Mouse (Mus musculus): ENCODE data around the gene Rpl36a-ps1. TPM values are rescaled to one million over a fixed set of nuclear protein-coding genes. Genes with fewer than 3 reads are reported as not detected.
"Not testable (repeated sequence)": the region's sequence is repeated elsewhere in the genome, so short reads cannot be mapped to it uniquely, and the experiment has no call there.

Rpl36a-ps1 gene
- 2.0 and 2.7 TPM in 2 replicates for polyA plus RNA-seq (2016; fragmentation: Nextera tagmentation; extraction: Ambion mirVana)

DNA sequence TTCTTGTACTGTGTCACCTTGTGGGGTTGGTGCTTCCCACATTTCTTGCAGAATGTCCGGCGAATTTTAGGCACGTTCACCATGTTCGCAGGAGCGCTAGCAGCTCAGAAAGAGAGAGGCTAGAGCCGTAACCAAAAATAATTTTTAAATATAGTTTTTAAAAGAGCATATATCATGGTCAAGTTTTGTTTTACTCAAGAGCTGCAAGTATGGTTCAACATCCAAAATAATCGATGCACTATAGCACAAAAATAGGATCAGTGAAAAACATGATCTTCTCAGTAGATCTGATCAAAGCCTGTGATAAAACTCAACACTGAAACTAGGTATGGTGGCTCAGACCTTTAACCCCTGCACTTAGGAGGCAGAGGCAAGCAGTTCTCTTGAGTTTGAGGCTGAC, at the start of gene Rpl36a-ps1:
Gene Rpl36a-ps1 (minus strand): TSS at position 101 of the 400 bp plus-strand sequence.
- no peak within 1 kb of the TSS for H3K27ac ChIP-seq
- H3K4me1 ChIP-seq: no peaks in the 10 kb centered on the region
- no peaks in the 10 kb centered on the region for H3K27me3 ChIP-seq
- 0 out of 2 replicates have a peak, but pooled peaks cover 3% of the 10 kb centered on the region for H3K9me3 ChIP-seq
- no peak within 1 kb of the TSS for H3K4me3 ChIP-seq
- WGBS: 96% methylated on average over 7 of the region's 7 CpGs
- no peaks in the 10 kb centered on the region for H3K36me3 ChIP-seq
- no peak within 1 kb of the TSS for H3K4me2 ChIP-seq (replicated peaks)
- ATAC-seq (ENCODE audit: insufficient number of reproducible peaks, insufficient read depth, low FRiP score, low TSS enrichment): no peak
- H3K9ac ChIP-seq: no peak within 1 kb of the TSS

DNA sequence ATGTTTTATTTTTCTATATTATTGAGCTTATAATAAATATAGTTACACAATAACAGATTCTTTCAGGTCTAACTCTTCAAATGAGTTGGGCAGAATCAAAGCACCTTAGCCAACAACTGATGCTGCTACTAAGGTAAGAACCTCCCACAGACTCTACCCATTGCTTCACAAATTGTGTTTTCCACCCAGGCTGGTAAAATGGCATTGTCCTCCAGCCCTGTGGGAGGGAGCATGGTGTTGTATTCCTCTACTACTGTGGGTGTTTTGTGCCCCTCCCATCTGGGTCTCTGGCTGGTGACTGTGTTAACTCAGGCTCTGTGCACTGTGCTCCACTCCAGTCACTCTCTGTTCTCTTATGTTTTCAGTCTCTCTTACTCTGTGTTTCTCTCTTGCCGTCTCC, 49.4 kb upstream of the Rpl36a-ps1 start:
- H3K4me3 ChIP-seq: no peak overlapping the region; the same call in 1 of the 2 replicates
- H3K9me3 ChIP-seq: no peaks in the 10 kb centered on the region
- H3K4me1 ChIP-seq: peaks cover 19% of the 10 kb centered on the region
- ATAC-seq (ENCODE audit: insufficient number of reproducible peaks, insufficient read depth, low FRiP score, low TSS enrichment): no peak
- no peak overlapping the region for H3K27ac ChIP-seq
- peaks cover 2% of the 10 kb centered on the region for H3K36me3 ChIP-seq
- peak overlapping the region; percentile 27; the same call in 1 of the 2 replicates for H3K9ac ChIP-seq
- no peaks in the 10 kb centered on the region for H3K27me3 ChIP-seq
- peak overlapping the region; percentile 66; the same call in 1 of the 2 replicates for H3K4me2 ChIP-seq (replicated peaks)
- 38% methylated on average over 1 of the region's 1 CpGs for whole genome bisulfite sequencing

GRCm38 (mm10) chr14:99041416-99041815, 47.3 kb upstream of the Rpl36a-ps1 start:
- Histone ChIP-seq H3K27ac (no peak overlapping the region), H3K9me3 (no peaks in the 10 kb centered on the region), H3K27me3 (no peaks in the 10 kb centered on the region), H3K36me3 (peaks cover 10% of the 10 kb centered on the region), H3K4me3 (no peak overlapping the region), H3K4me2 (replicated peaks) (no peak overlapping the region), H3K9ac (no peak overlapping the region), H3K4me1 (peaks cover 16% of the 10 kb centered on the region)
- no peak for ATAC-seq (ENCODE audit: insufficient number of reproducible peaks, insufficient read depth, low FRiP score, low TSS enrichment)
- WGBS: 77% methylated on average over 4 of the region's 4 CpGs

GRCm38 (mm10) chr14:99039308-99039707, 45.2 kb upstream of the Rpl36a-ps1 start:
- H3K27me3 ChIP-seq; H3K4me3 ChIP-seq; H3K9ac ChIP-seq; H3K27ac ChIP-seq; H3K4me1 ChIP-seq; ATAC-seq (ENCODE audit: insufficient number of reproducible peaks, insufficient read depth, low FRiP score, low TSS enrichment); H3K9me3 ChIP-seq; H3K4me2 ChIP-seq (replicated peaks): not testable (repeated sequence)
- 78% methylated on average over 5 of the region's 5 CpGs for WGBS
- H3K36me3 ChIP-seq: peaks cover 13% of the 10 kb centered on the region

- no peaks in the 10 kb centered on the region for H3K9me3 ChIP-seq
- H3K27ac ChIP-seq: no peak overlapping the region
- H3K36me3 ChIP-seq: peaks cover 17% of the 10 kb centered on the region
- no peaks in the 10 kb centered on the region for H3K4me1 ChIP-seq
- H3K4me2 ChIP-seq (replicated peaks): no peak overlapping the region
- no peak overlapping the region for H3K9ac ChIP-seq
- ATAC-seq (ENCODE audit: insufficient number of reproducible peaks, insufficient read depth, low FRiP score, low TSS enrichment): no peak
- H3K4me3 ChIP-seq: no peak overlapping the region
- no peaks in the 10 kb centered on the region for H3K27me3 ChIP-seq
- WGBS: 90% methylated on average over 2 of the region's 2 CpGs
Observed at GRCm38 (mm10) chr14:99037703-99038102, 43.6 kb upstream of the Rpl36a-ps1 start.

DNA sequence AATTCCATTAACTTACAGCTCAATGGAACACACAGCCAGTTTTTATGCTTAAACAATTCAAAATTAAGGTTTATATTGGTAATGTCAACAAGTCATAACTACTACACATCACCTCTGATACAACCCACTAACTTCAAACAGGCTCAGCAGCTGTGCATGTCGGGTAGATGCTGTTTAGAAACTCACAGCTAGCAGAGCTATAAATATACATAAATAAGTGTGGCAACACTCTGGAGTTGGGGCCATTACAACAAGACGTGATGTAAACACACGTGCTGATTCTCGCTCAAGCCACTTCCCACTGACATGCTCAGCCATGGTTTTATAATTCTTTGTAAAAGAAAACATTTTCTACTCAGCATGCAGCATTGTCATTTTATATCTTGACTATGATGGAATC, 41.9 kb upstream of the Rpl36a-ps1 start:
- Histone ChIP-seq H3K36me3 (peaks cover 17% of the 10 kb centered on the region), H3K9ac (no peak overlapping the region), H3K27ac (no peak overlapping the region), H3K4me1 (no peaks in the 10 kb centered on the region), H3K27me3 (no peaks in the 10 kb centered on the region), H3K4me3 (no peak overlapping the region), H3K4me2 (replicated peaks) (no peak overlapping the region), H3K9me3 (no peaks in the 10 kb centered on the region)
- no peak for ATAC-seq (ENCODE audit: insufficient number of reproducible peaks, insufficient read depth, low FRiP score, low TSS enrichment)
- 85% methylated on average over 4 of the region's 4 CpGs for WGBS

DNA sequence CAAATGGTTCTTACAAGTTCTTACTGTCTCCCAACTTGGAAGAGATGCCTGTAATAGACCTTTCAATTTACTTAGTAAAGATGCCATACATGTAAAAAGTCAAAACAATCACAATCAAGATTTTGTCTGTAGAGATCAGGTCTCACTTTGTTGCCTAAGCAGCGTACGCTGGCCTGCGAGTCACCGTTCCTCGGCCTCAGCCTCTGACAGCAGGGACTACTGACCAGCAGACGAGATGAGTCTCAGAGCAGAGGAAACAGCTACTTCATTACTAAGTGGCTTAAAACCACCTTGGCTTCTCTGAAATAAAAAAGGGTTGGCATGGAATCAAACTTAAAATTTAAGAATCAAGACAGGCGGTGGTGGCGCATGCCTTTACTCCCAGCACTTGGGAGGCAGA, 40.7 kb upstream of the Rpl36a-ps1 start:
- H3K9ac ChIP-seq; H3K27me3 ChIP-seq; H3K4me1 ChIP-seq; ATAC-seq (ENCODE audit: insufficient number of reproducible peaks, insufficient read depth, low FRiP score, low TSS enrichment); H3K27ac ChIP-seq; H3K4me3 ChIP-seq; H3K4me2 ChIP-seq (replicated peaks); H3K9me3 ChIP-seq: not testable (repeated sequence)
- peaks cover 17% of the 10 kb centered on the region for H3K36me3 ChIP-seq
- 91% methylated on average over 8 of the region's 8 CpGs for whole genome bisulfite sequencing

DNA sequence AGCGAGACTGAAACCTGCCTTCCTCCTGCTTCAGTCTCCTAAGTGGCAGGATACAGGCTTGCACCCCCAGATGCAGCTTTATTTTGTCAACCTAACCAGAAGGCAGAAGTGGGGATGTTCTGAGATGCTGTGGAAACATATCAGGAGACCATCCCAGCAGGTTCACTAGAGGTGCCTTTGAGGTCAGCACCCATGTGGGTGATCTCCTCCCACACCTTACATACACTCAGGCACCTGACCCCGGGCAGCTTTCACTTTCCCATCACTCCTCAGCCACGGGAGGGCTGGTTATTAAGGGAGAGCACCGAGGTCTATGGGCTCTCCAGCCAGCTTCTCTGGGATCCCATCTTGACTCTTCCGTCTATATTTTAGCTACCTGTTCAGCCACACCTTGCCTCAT, 38.5 kb upstream of the Rpl36a-ps1 start:
- no peak overlapping the region for H3K9ac ChIP-seq
- WGBS: 82% methylated on average over 5 of the region's 5 CpGs
- H3K4me2 ChIP-seq (replicated peaks): no peak overlapping the region
- no peaks in the 10 kb centered on the region for H3K9me3 ChIP-seq
- no peak for ATAC-seq (ENCODE audit: insufficient number of reproducible peaks, insufficient read depth, low FRiP score, low TSS enrichment)
- H3K4me3 ChIP-seq: no peak overlapping the region
- H3K27ac ChIP-seq: no peak overlapping the region
- H3K4me1 ChIP-seq: no peaks in the 10 kb centered on the region
- H3K27me3 ChIP-seq: no peaks in the 10 kb centered on the region
- peaks cover 7% of the 10 kb centered on the region; the same call in 1 of the 2 replicates for H3K36me3 ChIP-seq

DNA sequence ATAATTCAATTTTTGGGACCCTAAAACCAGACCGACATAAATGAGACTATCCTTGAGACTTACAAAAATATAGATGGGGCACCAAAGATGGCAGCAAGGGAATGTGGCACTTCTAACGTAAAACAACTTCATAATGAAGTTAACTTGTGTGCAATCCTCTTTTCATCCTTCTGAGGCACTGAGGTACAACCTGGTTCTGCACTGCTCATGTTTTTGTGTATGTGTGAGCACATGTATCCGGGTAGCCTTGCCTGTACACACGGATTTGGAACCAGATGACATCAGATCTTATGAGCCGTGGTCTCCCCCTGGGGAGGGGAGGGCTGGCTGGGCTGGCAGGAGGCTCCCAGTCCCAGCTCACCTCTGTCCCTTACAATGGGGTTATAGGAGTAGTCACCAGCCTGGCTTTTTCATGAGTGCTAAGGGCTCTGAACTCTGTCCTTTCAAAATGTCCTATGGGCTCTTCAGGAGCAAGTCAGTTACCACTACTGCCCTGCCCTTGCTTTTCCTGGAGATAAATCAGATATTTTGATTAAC, 37.3 kb upstream of the Rpl36a-ps1 start:
- H3K9me3 ChIP-seq: no peaks in the 10 kb centered on the region
- WGBS: 86% methylated on average over 5 of the region's 5 CpGs
- H3K9ac ChIP-seq: no peak overlapping the region
- H3K27me3 ChIP-seq: no peaks in the 10 kb centered on the region
- H3K4me1 ChIP-seq: no peaks in the 10 kb centered on the region
- ATAC-seq (ENCODE audit: insufficient number of reproducible peaks, insufficient read depth, low FRiP score, low TSS enrichment): peak; percentile 41; the same call in 1 of the 2 replicates
- no peak overlapping the region for H3K27ac ChIP-seq
- no peak overlapping the region for H3K4me2 ChIP-seq (replicated peaks)
- H3K4me3 ChIP-seq: no peak overlapping the region
- H3K36me3 ChIP-seq: peaks cover 7% of the 10 kb centered on the region; the same call in 1 of the 2 replicates

GRCm38 (mm10) chr14:99029987-99030386, 35.9 kb upstream of the Rpl36a-ps1 start:
- Histone ChIP-seq H3K36me3 (peaks cover 4% of the 10 kb centered on the region; the same call in 1 of the 2 replicates), H3K4me3 (no peak overlapping the region), H3K4me2 (replicated peaks) (no peak overlapping the region), H3K4me1 (no peaks in the 10 kb centered on the region), H3K27me3 (no peaks in the 10 kb centered on the region), H3K9me3 (no peaks in the 10 kb centered on the region), H3K9ac (no peak overlapping the region), H3K27ac (no peak overlapping the region)
- no peak for ATAC-seq (ENCODE audit: insufficient number of reproducible peaks, insufficient read depth, low FRiP score, low TSS enrichment)
- 73% methylated on average over 5 of the region's 5 CpGs for WGBS

DNA sequence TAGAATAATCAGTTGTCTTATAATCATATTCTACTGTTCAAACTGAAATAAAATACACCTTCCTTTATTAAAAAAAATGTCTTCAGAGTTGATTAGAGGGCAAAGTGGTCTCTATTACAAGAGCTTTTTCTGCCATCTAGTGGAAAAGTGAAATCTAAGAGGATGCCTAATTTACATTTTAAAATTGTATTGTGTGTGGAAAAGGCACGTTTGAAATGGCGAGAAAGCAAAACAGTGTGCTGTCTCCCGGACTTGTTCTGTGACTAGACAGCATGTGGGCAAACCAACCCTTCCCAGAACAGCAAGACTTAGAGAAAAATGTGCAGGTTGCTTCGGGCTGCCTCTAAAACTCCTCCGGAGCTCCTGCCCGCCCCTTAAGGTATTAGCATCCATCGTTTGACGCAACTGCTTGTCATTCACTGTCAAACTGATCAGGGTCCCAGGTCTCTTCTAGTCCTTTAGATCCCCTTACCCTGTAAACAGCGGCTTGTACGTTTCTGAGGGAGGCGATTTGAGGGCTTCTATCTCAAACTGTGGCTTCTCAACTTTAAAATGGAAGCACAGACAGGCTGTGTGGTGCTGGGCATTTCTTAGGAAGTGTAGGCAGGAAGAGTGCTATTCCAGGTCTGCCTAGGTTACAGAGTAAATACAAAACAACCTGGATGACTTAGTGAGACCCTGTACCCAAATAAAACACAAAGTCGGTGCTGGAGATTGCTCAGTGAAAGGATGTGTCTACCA, 28.4 kb upstream of the Rpl36a-ps1 start:
- WGBS: 51% methylated on average over 12 of the region's 12 CpGs
- Histone ChIP-seq H3K9ac (no peak overlapping the region), H3K27me3 (no peaks in the 10 kb centered on the region), H3K4me3 (peak overlapping the region; percentile 23; the same call in 1 of the 2 replicates), H3K27ac (no peak overlapping the region), H3K36me3 (no peaks in the 10 kb centered on the region), H3K9me3 (no peaks in the 10 kb centered on the region), H3K4me2 (replicated peaks) (peak overlapping the region; percentile 42), H3K4me1 (no peaks in the 10 kb centered on the region)
- no peak for ATAC-seq (ENCODE audit: insufficient number of reproducible peaks, insufficient read depth, low FRiP score, low TSS enrichment)

DNA sequence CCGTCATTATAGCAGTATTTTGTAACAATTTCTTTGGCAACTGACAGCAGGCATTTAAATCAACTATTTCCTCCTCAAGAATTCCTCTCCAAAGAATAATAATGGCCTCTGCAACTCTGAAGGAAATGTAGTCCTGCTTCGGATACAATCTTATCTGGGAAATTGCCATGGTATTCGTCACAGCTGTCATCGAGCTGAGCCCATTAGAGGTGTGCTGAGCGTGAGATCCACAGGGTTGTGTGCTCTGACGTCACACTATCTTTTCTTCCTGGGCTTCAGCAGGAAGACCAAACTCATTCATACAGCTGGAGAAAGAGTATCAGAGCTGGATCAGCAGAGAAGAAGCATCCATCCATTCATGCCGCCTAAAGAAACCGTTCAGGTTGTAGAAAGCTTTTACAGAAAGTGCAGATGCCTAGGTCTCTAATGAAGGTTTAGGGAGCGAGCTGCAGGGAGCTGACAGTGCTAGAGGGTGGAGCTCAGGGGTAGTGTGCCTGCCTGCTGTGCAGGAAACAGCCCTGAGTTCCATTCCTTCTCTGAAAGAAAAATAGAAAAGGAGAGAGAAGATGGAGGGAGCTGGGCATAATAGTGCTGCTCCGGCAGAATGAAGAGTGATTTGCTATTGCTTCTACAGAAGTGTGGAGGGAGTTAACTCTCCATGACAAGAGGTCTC, 25.2 kb upstream of the Rpl36a-ps1 start:
- Histone ChIP-seq H3K9me3 (no peaks in the 10 kb centered on the region), H3K9ac (no peak overlapping the region), H3K27me3 (no peaks in the 10 kb centered on the region), H3K4me3 (no peak overlapping the region), H3K36me3 (no peaks in the 10 kb centered on the region), H3K27ac (no peak overlapping the region), H3K4me1 (no peaks in the 10 kb centered on the region), H3K4me2 (replicated peaks) (no peak overlapping the region)
- ATAC-seq (ENCODE audit: insufficient number of reproducible peaks, insufficient read depth, low FRiP score, low TSS enrichment): no peak
- WGBS: 54% methylated on average over 10 of the region's 10 CpGs

All from embryonic facial prominence, embryonic 12.5 days (tissue).